Mouse (Mus musculus) right cerebral cortex, postnatal 36 days (tissue): Measurements from ENCODE around the gene Lrba.

Source experiments
- DNase-seq, 2 experiments: peaks; one replicate each; pipeline ENCODE4 v3.0.0; 2022; ENCODE audit warnings: low spot score in 2 of 2, mixed read lengths in 1 of 2

Gene Lrba

DNA sequence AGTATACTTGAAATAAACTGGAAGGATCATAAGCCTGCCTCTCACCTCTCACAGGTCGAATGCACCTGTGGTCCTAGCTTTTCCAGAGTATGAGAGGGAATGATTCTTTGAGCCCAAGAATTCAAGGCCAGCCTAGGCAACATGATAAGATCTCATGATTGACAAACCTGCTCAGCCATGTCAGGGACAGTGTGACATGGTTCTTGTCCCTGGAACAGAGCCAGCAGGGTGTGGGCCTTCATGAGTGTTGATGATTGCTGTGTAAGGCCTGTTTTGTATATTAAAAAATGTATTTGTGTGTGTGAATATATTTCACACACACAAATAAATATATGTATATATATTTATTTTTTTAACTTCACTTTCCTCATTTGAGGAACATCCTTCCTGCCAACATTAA is 29.3 kb downstream of the Lrba start:
- no peak for DNase-seq

DNA sequence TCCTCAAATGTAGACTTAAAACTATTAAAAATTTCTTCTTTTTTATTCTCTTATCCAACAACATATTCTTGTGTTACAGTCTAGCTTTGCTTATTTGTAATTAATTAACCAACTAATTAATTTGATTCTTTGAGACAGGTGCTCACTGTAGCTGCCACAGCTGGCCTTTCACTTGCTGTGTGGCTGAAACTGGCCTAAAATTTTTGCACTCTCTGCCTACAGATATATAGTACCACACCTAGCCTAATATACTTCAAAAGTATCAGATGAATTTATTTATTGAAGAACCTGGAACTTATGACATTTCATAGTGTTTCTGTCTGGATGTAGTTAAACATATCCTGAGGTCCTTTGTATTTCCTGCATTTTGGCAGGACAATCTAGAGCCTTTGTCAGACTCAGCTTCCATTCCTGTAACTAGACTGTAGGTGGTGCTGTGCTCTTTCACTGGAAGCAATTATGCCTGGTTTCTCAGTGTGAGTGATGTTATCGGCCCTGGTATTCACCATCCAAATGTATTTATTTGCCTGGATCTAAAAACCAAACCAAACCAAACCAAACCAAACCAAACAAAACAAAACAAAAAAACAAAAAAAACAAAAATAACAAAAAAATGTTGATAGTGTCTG is 43.7 kb downstream of the Lrba start:
- DNase-seq = no peak

DNA sequence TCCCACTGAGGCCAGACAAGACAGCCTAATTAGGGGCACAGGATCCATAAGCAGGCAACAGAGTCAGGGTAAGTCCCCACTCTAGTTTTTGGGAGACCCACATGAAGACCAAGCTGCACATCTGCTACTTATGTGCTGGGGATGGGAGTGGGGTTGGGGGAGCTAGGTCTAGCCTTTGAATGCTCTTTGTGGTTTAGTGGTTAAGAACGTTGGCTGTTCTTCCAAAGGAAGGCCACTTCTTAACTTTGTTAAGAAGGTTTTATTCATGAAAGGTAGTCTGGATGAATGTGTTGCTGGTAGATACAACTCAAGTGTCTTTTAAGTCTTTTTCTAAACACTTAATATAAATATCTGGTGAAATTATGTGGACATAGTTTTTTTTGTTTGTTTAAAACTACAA is 51.2 kb downstream of the Lrba start:
- no peak for DNase-seq

DNA sequence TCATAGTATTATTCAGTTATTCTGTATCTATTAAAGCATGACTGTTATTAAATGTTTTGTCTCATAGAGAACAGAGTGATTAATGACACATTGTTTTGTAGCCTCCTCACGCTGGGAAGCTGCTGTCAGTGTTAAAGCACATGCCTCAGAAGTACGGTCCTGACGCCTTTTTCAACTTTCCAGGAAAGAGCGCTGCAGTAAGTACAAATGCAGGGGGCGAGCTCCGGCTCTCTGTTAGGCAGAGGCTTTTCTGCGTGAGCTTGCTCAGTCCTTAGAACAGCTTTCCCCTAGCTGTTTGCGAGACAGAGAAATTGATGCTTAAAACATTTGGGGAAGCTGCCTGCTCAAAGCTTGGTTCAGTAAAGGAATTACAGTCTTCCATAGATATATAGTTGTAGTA is 66.8 kb downstream of the Lrba start:
- DNase-seq = no peak

DNA sequence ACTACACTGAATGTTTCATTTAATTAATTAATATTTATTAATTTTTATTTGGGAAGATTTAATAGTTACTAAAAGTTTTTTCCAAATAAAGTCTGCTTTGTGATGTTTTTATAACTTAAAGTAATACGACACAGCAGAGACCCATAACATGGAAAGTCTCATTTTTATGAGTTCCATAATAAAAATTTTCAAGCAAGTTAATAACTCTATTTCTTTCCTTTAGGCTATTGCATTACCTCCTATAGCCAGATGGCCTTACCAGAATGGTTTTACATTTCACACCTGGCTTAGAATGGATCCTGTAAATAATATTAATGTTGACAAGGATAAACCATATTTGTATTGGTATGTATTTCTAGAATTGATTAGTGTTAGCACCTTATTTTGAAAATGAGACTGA is 70.4 kb downstream of the Lrba start:
- no peak for DNase-seq

DNA sequence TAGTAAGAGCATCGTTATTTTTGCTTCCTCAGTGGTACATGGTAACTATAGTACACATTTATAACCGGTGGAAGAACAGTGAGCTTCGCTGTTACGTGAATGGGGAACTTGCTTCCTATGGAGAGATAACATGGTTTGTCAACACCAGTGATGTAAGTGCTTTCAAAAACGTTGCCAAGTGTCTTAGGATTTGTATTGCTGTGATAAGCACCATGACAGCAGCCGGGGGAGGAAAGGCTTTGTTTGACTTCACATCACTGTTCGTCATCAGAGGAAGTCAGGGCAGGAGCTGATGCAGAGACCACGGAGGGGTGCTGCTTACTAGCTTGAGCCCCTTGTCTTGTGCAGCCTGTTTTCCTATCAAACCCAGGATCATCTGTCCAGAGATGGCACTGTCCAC is 71.7 kb downstream of the Lrba start:
- no peak for DNase-seq

DNA sequence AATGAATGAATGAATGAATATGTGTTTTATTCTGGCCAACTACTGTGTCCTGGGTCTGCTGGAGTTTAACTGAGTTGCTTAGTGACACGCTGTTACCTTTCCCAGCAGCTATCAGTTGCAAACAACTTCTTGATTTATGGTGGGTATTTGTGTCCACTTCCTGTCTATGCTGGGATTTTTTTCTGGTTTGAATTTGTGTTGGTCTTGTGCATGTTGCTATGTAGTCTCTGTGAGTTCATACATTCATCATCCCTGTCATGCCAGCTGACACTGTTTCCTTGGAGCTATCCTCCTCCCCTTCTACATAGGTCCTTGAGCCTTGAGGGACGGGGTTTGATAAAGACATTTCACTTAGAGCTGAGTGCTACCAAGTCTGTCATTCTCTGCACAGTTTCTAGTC is 84.4 kb downstream of the Lrba start:
- no peak for DNase-seq

DNA sequence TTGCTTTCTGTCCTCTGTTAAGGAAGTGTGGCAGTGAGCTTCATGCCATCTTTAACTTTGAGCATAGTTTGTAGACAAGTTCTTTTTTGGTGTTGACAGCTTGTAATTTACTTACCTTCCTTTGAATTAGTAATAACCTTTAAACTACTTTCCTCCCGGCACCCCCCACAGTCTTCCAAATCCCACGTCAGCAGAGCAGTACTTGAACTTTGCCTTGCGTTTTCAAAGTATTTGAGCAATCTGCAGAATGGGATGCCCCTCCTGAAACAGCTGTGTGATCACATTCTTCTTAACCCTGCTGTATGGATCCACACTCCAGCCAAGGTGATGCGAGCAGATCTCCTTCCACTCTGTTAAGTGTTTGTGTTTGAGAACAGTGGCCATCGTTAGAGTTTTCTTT is 85.7 kb downstream of the Lrba start:
- no peak for DNase-seq

DNA sequence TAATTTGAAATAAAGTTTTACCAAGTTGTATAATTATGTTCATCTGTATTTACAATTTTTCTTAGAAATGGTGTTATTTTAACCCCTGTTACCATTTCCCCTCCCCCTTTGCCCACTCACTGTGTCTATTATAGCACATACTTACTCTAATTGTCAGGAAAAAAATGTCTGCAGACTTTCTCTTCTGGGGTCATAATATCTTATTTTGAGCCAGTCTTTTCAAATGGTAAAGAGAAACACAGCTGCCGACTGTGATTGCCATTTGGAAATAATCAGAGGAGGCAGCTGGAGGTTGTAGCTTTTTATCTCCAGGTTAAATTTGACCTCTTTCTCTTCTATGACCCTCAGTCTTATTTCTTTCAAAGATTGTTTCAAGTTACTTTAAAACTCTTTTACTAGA is 86.9 kb downstream of the Lrba start:
- no peak for DNase-seq

DNA sequence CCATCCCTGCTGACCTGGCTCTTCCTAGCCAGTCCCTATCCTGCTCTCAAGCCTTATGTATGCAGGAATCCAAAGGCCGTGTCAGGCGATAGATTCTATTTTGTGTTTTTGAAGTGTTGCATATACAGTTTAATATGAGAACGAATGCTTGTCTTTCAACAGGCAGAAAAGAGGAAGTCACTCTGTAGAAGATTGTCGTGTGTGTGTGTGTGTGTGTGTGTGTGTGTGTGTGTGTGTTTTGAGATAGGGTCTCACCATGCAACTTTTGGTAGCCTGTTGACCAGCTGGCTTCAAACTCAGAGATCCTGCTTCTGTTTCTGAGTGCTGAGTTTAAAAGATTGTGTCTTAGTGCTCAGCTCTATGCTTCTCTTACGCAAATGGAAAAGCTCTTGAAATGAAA is 93.2 kb downstream of the Lrba start:
- no peak for DNase-seq

DNA sequence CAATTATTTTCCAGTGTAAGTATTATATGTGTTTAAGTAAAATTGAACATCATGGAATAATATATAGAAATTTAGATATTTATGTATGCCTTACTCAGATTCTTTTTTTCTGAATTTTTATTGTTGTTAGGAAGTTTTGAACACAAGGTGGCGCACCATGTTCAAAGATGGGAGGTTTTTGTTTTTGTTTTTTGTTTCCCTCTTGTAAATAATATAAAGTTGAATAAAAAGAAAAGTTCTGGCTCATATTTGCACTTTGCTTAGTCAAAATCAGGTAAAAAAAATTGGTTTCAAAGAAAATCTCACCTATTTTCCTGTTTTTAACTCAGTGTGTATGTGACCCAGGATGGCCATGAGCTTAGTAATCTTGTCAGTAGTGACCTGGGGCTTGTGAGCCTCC is 104.1 kb downstream of the Lrba start:
- no peak for DNase-seq

DNA sequence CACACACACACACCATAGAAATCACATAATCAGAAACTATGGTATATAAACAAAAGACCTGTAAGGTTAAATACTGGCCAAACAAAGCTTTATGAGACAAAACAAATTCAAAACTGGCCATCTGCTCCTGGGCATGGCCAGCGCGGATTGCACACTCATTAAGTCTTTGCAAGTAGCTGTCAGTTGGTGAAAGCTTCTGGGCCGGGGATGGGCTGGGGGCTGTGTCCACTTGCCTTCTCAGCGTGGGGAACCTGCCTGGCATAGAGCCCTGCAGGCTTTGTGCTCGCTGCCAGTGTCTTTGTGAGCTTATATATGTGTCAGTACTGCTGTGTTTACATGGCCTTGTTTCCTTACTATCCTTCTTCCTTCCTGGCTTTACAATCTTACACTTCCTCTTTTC is 118.8 kb downstream of the Lrba start:
- no peak for DNase-seq

DNA sequence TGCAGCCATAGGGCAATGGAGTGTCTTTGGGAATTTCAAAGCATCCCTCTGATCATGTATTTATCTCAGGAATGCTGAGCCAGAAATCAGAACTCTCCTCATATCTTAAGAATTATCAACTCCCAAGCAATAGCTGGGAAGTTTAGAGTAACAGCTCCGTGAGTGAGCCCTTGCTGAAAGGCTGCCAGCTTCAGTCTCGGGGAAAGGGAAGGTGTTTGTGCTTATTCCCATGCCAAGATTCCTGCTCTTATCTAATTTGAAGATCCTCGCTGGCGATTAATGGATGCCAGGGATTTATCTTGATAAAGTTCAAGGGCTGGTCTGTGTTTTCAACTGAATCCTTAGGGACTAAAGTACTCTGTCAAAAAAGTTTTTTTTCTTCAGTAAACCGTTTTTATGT is 138.0 kb downstream of the Lrba start:
- no peak for DNase-seq

DNA sequence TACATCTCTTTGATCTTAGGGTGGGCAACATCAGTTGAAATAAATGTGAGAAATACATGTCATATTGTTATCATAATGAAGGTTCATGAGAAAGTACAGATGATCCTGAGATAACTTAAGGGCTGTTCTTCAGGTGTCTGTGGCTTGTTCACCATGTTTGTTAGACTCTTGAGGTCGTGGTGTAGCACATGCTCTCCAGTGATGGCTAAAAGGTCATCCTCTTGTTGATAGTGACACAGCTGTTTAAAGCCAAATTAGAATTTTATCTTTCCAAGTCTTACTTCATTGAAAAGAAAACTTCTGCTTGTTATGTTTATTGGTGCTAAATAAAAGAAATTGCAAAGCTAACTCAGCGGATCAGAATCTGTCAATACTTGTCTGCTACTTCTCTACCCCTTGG is 147.0 kb downstream of the Lrba start:
- DNase-seq = no peak

DNA sequence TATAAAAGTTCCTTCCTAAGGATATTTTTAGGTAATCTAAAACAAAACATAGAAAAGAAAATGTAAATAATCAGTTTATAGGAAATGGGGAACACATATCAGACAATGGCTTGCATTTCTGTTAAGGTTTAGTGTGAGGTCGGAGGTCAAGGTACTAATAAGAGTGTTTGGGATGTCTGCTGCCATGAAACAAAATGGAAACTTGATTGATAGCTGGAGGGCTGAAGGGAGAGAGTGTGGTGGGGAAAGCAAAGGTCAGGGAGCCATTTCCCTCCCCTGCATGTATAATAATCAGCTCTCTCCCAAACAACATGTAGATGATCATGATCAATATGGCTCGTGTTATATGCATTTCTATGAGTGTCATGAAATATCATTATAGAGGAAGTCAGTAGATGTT is 150.8 kb downstream of the Lrba start:
- no peak for DNase-seq

DNA sequence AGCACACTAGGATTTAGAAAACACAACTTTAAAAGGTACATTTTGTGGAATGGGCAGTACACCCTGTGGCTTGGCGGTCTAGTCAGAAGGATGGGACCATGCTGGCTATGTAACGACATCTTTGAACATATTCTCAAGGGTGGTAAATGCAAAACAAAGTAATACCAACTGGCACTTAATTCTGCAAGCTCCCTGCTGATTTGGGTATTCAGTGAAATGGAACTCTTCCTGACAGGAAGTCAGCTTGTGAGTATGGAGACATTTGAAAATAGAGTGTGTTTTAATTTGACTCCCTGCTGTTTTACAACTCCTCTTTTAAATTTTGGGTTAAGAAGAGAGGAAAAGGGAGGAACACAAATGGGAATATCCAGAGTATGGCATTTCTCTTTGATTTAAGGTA is 158.1 kb downstream of the Lrba start:
- no peak for DNase-seq

DNA sequence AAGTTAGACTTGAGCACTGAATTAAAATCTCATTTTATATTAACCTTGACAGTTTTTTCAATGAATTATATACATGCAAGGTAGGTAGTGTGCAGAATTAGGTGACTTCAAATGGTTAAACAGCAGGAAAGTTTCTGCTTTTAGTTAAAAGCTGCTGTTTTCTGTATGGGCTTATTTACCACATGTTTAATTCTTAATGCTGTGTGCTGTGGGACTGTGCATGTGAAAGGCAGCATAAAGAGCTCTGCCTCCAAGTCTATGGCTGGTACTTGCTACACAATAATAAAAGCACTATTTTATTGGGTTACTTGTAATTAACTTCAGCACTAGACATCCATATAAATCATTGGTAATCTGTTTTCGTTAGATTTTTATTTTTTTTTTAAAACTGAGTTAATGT is 160.6 kb downstream of the Lrba start:
- DNase-seq = no peak

DNA sequence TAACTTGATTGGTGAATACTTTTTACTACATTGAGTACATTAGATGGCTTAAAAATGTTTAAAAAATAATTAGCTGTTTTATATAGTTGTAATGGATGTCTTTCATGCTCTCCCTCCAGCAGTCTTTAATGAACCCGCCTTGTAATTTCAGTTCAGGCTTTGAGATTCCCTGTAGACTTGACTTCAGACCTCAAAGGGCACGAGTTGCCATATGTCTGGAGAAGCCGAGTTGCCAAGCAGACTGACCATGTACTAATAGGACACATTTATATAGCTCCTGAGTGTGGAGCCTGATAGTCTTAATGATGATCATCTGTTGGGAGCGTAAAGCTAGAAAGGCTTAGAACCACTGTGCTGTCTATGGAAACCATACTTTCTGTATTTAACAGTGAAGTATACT is 161.8 kb downstream of the Lrba start:
- DNase-seq = no peak

DNA sequence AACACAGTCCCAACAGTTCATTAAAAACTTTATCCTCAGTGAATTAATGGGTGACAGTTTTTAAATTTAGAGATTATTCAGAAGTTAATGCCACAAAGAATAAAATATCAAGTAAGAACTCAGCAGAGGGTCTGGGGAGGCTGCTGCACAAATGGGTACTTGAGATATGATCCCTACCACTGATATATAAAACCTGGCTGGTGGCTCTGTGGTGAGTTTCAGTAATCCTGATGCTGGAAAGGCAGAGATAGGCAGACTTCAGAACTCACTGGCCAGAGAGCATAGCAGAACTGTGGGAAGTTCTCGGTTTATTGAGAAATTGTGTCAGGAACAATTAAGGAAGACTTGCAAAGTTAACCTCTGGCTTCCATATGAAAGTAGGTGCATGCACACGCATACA is 199.3 kb downstream of the Lrba start:
- DNase-seq = no peak

DNA sequence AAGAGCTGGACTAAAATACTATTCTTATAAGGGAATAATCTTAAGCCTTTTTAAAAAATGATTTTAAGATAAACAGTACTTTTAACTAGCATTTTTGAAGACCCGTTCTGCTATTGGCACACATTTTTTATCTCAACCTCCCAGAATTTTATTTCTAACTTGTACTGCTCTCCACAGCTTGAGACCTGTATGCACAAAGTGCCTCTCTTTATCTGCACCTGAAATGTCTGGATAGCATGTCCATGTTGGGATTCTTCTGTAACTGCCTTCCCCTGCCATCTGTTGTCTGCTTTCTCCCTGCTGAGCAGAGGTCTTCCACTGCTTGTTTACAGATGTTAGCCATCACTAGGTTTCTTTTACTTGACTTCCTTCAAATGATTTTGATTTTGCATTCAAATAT is 202.3 kb downstream of the Lrba start:
- DNase-seq = no peak

DNA sequence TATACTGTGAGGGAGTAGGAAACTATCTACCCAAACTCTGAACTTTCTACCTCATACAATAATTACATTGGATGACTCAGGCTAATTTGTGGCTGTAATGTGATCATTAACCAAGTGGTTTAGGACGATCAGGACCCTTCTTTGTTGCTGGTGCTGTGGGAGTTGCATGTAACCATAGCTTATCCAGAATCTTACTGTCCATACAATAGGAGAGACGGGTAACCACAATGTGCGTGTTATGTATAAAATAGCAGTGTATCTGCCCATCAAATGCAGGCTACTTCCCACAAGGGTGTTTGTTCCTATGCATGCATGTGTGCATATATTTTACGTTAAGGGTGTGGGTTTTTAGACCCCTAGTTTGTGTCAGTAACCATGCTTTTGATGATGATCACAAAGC is 219.0 kb downstream of the Lrba start:
- no peak for DNase-seq

DNA sequence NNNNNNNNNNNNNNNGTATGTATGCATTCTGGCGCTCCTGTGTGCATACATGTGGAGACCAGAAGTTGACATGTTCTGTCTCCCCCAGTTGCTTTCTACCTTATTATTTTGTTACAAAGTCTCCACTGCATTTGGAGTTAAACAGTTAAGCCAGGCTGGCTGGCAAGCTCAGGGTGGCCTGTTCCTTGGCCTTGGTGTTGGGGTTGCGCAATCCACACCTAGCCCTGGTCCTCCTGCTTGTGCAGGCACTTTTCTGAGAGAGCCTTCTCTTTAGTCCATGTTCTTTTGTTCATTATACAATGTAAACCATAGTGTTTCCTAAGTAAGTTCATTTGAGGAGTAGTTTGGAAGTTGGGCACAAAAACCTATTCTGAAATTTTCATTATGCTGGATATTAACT is 226.7 kb downstream of the Lrba start:
- DNase-seq = no peak

DNA sequence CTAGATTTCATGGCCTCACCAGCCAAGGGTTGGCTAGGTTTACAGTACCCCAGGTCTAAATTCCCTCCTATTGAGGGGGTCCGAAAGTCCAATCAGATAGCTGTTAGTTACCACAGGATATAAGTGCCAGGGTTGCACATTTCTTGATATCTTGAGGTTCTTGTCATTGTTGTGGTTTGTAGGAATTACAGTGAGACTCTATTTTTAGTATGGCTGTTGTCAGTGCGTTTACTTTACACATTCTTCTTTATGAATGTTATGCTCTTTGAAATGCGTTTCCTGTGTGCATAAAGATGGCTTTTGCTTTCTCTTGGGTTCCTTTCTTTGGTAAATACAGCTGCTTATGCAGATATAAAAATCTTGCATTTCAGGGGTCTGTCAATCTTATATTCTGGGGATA is 237.1 kb downstream of the Lrba start:
- DNase-seq = no peak

DNA sequence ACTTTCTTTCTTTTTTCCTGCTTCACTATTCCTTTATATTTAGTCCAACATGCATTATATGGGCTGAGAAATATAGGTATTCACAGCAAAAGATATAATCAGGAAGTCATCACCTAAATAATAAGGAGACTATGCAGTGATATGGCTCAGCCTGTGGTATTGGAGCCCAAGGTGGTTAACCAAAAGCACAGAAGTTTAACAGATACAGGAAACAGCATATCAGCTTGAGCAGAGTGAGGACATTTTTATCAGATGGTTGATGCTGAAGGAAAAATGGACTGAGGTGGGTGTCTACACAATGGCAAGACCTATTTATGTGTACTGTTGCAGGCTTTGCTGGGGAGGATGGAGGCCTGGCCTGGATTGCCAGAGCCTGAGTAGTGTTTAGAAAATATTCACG is 265.5 kb downstream of the Lrba start:
- no peak for DNase-seq

DNA sequence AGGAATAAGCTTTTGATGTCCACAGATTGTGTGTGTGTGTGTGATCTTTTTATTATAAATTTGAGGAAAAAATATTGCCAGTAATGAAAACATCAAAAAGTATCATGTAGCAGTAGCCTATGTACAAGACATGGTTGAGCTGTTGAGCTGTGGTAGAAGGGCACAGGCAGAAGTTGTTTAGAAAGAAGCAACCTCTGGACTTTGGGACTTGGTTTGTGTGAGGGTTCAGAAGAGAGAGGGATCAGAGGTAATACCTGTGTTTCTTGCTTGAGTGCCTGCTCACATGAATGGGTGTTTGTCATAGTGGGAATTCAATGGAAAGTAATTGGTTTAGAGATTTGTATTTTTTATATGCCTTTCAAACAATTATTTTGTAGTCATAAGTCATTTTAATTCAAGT is 276.1 kb downstream of the Lrba start:
- DNase-seq = no peak
